Mouse (Mus musculus) G1E (cell line): ENCODE results near the gene Ifi202b. TPM values are rescaled to one million over a fixed set of nuclear protein-coding genes. Genes with fewer than 3 reads are reported as not detected.
"Not testable (repeated sequence)": the region's sequence is repeated elsewhere in the genome, so short reads cannot be mapped to it uniquely, and the experiment has no call there.

Experiments used
- ATAC-seq: 2 replicates; pipeline ENCODE4 v1.8.0; 2016; ENCODE audit warnings: mild to moderate bottlenecking; ENCODE audit not compliant: insufficient number of reproducible peaks, poor library complexity, low FRiP score, severe bottlenecking; ENCODE audit errors: extremely low read depth
- DNase-seq: peaks from one replicate; pipeline ENCODE4 v3.0.0; 2012; ENCODE audit warnings: low spot score
- H3K27me3 ChIP-seq: 2 replicates; pipeline ENCODE4 v1.6.1; 2012; ENCODE audit warnings: mild to moderate bottlenecking, low read length, inconsistent platforms; ENCODE audit not compliant: insufficient read depth
- H3K36me3 ChIP-seq: replicated peaks from 2 replicates; pipeline ENCODE3; 2012; ENCODE audit warnings: mild to moderate bottlenecking, inconsistent platforms
- H3K4me1 ChIP-seq: 2 replicates; pipeline ENCODE4 v1.6.1; 2012; ENCODE audit warnings: low read depth, low read length, inconsistent platforms, mixed read lengths; ENCODE audit not compliant: insufficient read depth
- H3K4me3 ChIP-seq: 2 replicates; pipeline ENCODE4 v1.5.1; 2012; ENCODE audit warnings: low read depth, mild to moderate bottlenecking, inconsistent platforms, low read length, moderate library complexity, mixed read lengths
- H3K9me3 ChIP-seq: replicated peaks from 2 replicates; pipeline ENCODE4 v1.6.1; 2012; ENCODE audit warnings: inconsistent platforms
- CTCF ChIP-seq: IDR thresholded peaks from 2 replicates; pipeline ENCODE4 v1.5.1; 2012; ENCODE audit warnings: low read depth, low read length, inconsistent platforms, mixed read lengths
- GATA1 ChIP-seq: IDR thresholded peaks from 2 replicates; pipeline ENCODE4 v1.6.1; 2012; ENCODE audit warnings: borderline replicate concordance, low read length, inconsistent platforms, mixed read lengths
- GATA2 ChIP-seq: IDR thresholded peaks from 2 replicates; pipeline ENCODE4 v1.6.1; 2012; ENCODE audit warnings: low read depth, low read length, inconsistent platforms, borderline replicate concordance
- POLR2AphosphoS5 ChIP-seq: IDR thresholded peaks from 2 replicates; pipeline ENCODE4 v1.6.1; 2012; ENCODE audit warnings: low read depth, low read length, inconsistent platforms; ENCODE audit not compliant: insufficient replicate concordance
- TAL1 ChIP-seq: conservative IDR thresholded peaks from 2 replicates; pipeline ENCODE4 v1.6.1; 2012; ENCODE audit warnings: low read depth, low read length, inconsistent platforms, mixed read lengths
- polyA plus RNA-seq: library from polyadenylated mRNA; stranded (reverse); fragments of >175 nt; gene quantifications from 2 replicates; pipeline ENCODE4 v1.2.3, GENCODE M21; 2012
- total RNA-seq, 2 experiments: library from RNA; stranded (forward) in 1 of 2; stranded (reverse) in 1 of 2; fragments of 200-1000 nt in 1 of 2; fragments of >200 nt in 1 of 2; fragmentation: Nextera tagmentation in 1 of 2; gene quantifications; 2 replicates each; pipeline ENCODE4 v1.2.3; 2014 to 2017

Gene Ifi202b
- total RNA-seq (2014; fragmentation: Nextera tagmentation), result not detected in 2 replicates
- 0.11 and 0.17 TPM in 2 replicates for total RNA-seq (2017)
- not detected in 2 replicates for polyA plus RNA-seq

- not testable (repeated sequence) for H3K9me3 ChIP-seq, DNase-seq, H3K27me3 ChIP-seq, H3K36me3 ChIP-seq, H3K4me1 ChIP-seq, H3K4me3 ChIP-seq, ATAC-seq
Observed at GRCm38 (mm10) chr1:173982694-173983305, at the start of gene Ifi202b. Gene Ifi202b, minus strand, starts transcription at chr1:173982744.

GRCm38 (mm10) chr1:174031698-174032097 is 49.2 kb upstream of the Ifi202b start, which contains the start of gene Ifi205:
Gene Ifi205, minus strand, starts transcription at chr1:174031810.
- no peak within 1 kb of the TSS for H3K4me3 ChIP-seq
- DNase-seq, result no peak
- H3K4me1 ChIP-seq, result no peaks in the 10 kb centered on the region
- H3K9me3 ChIP-seq, result no peaks in the 10 kb centered on the region
- TF ChIP-seq TAL1 (no peak), CTCF (no peak), POLR2AphosphoS5 (no peak), GATA1 (no peak)
- no peaks in the 10 kb centered on the region for H3K27me3 ChIP-seq
- no peaks in the 10 kb centered on the region for H3K36me3 ChIP-seq
- no peak for ATAC-seq

GRCm38 (mm10) chr1:174007050-174007449 is 24.5 kb upstream of the Ifi202b start:
- DNase-seq, H3K4me1 ChIP-seq, H3K9me3 ChIP-seq, ATAC-seq, H3K36me3 ChIP-seq, H3K27me3 ChIP-seq, H3K4me3 ChIP-seq: not testable (repeated sequence)

- not testable (repeated sequence) for H3K27me3 ChIP-seq, H3K4me3 ChIP-seq, DNase-seq, H3K9me3 ChIP-seq, H3K4me1 ChIP-seq, ATAC-seq, H3K36me3 ChIP-seq
Observed at GRCm38 (mm10) chr1:174004352-174005109, 22.0 kb upstream of the Ifi202b start.

GRCm38 (mm10) chr1:173995003-173995402 is 12.5 kb upstream of the Ifi202b start:
- DNase-seq (no peak), ATAC-seq (no peak)
- H3K4me3 ChIP-seq, result no peak overlapping the region
- no peaks in the 10 kb centered on the region for H3K4me1 ChIP-seq
- H3K36me3 ChIP-seq, result no peaks in the 10 kb centered on the region
- no peak for TF ChIP-seq CTCF
- no peak for TF ChIP-seq GATA2
- TF ChIP-seq TAL1, result no peak
- TF ChIP-seq POLR2AphosphoS5, result no peak
- no peak for TF ChIP-seq GATA1
- H3K9me3 ChIP-seq, result no peaks in the 10 kb centered on the region; the same call in 1 of the 2 replicates
- no peaks in the 10 kb centered on the region for H3K27me3 ChIP-seq

GRCm38 (mm10) chr1:173981038-173981437 is 1.5 kb downstream of the Ifi202b start:
- not testable (repeated sequence) for DNase-seq, H3K9me3 ChIP-seq, H3K4me3 ChIP-seq, ATAC-seq, H3K4me1 ChIP-seq, H3K36me3 ChIP-seq, H3K27me3 ChIP-seq

- Histone ChIP-seq H3K9me3 (peaks cover 5% of the 10 kb centered on the region), H3K36me3 (no peaks in the 10 kb centered on the region), H3K27me3 (no peaks in the 10 kb centered on the region), H3K4me1 (no peaks in the 10 kb centered on the region), H3K4me3 (no peak overlapping the region)
- TF ChIP-seq CTCF, result no peak
- TF ChIP-seq TAL1, result no peak
- TF ChIP-seq POLR2AphosphoS5, result no peak
- TF ChIP-seq GATA1, result no peak
- TF ChIP-seq GATA2, result no peak
- ATAC-seq (no peak), DNase-seq (no peak)
Observed at GRCm38 (mm10) chr1:173977622-173978021, 4.9 kb downstream of the Ifi202b start.
